8 mouse cellular contexts compared by ENCODE assay signal in genomic region chr19:60946656-60947055, GRCm38 (mm10). TPM values are rescaled to one million over a fixed set of nuclear protein-coding genes. Genes with fewer than 3 reads are reported as not detected.
A peak's percentile ranks its signal among the peaks of the same experiment; 100 is the strongest.
DNase-seq lines count a peak whose midpoint lies in the region; ATAC-seq lines count a peak whose summit lies in the region.

No protein-coding gene starts in this region.

- WGBS in limb, embryonic 15.5 days = 67% methylated on average over 2 of the region's 2 CpGs
- WGBS in limb, embryonic 10.5 days = 71% methylated on average over 2 of the region's 2 CpGs

- no peaks in the 10 kb centered on the region for H3K36me3 ChIP-seq in limb, embryonic 15.5 days
- no peaks in the 10 kb centered on the region for H3K36me3 ChIP-seq in limb, embryonic 10.5 days

- DNase-seq in limb, embryonic 10.5 days (ENCODE audit: low spot score) = no peak
- peak; percentile 77 to 91 for DNase-seq in heart, adult 18-20 months
- peak; percentile 33 for DNase-seq in kidney, postnatal 10 days
- peak; percentile 70 for DNase-seq in skeletal muscle tissue, adult 2 months (ENCODE audit: low read depth, low spot score)
- no peak for DNase-seq in urinary bladder, postnatal 14 days (ENCODE audit: low spot score)
- DNase-seq in layer of hippocampus, postnatal 36 days = no peak
- no peak for DNase-seq in embryo, embryonic 9.5 days (ENCODE audit: extremely low spot score)

- H3K9me3 ChIP-seq in limb, embryonic 15.5 days = no peaks in the 10 kb centered on the region
- H3K9me3 ChIP-seq in limb, embryonic 10.5 days (replicated peaks) = no peaks in the 10 kb centered on the region

- H3K4me1 ChIP-seq in limb, embryonic 15.5 days = no peaks in the 10 kb centered on the region
- H3K4me1 ChIP-seq in limb, embryonic 10.5 days = peaks cover 21% of the 10 kb centered on the region

- no peak overlapping the region for H3K4me2 ChIP-seq in limb, embryonic 15.5 days

- H3K27ac ChIP-seq in limb, embryonic 15.5 days = 0 out of 2 replicates have a peak overlapping the region, but pooled peaks have one; percentile 1
- no peak overlapping the region for H3K27ac ChIP-seq in limb, embryonic 10.5 days

- H3K9ac ChIP-seq in limb, embryonic 15.5 days = no peak overlapping the region

- no peak for ATAC-seq in limb, embryonic 15.5 days (ENCODE audit: insufficient number of reproducible peaks, low FRiP score, low TSS enrichment, low read depth)

- H3K27me3 ChIP-seq in limb, embryonic 15.5 days = no peaks in the 10 kb centered on the region
- no peaks in the 10 kb centered on the region for H3K27me3 ChIP-seq in limb, embryonic 10.5 days (ENCODE audit: low read depth, poor library complexity, severe bottlenecking)

- H3K4me3 ChIP-seq in limb, embryonic 15.5 days = no peak overlapping the region
- no peak overlapping the region for H3K4me3 ChIP-seq in limb, embryonic 10.5 days

RNA-seq across cellular contexts. Expression of gene Grk5, which starts 57.1 kb away (rescaled TPM):
- polyA plus RNA-seq in limb, embryonic 15.5 days (2015; fragmentation: Nextera tagmentation; extraction: Ambion mirVana) = 1.6 and 2.5 TPM in 2 replicates
- polyA plus RNA-seq in limb, embryonic 10.5 days (2016; fragmentation: Nextera tagmentation; extraction: Ambion mirVana) = 1.4 and 1.6 TPM in 2 replicates
- total RNA-seq in heart, adult 18-20 months (2021) = 10 to 100 TPM; 28.3 to 42.0 TPM
- 1 to 10 TPM; 8.0 to 8.3 TPM for total RNA-seq in layer of hippocampus, postnatal 36 days (2021)

Comparison
In these comparisons a context has a peak if more than half of its experiments do, and no peak if none do; other contexts are left out.
1. DNase-seq: peak in heart, adult 18-20 months (2 of 2), kidney, postnatal 10 days (single experiment) and skeletal muscle tissue, adult 2 months (single experiment); none in limb, embryonic 10.5 days (single experiment), urinary bladder, postnatal 14 days (single experiment), layer of hippocampus, postnatal 36 days (0 of 2) and embryo, embryonic 9.5 days (single experiment).